Mouse (Mus musculus) cortical plate, adult 2 months (tissue): ENCODE results near the gene Celf2. TPM values are rescaled to one million over a fixed set of nuclear protein-coding genes. Genes with fewer than 3 reads are reported as not detected.

Experiments used
- H3K27ac ChIP-seq: fragments of 200-500 bp; 2 replicates; pipeline ENCODE4 v1.5.1; 2012; ENCODE audit warnings: low read length, control low read depth, inconsistent platforms; ENCODE audit not compliant: insufficient read depth
- H3K4me1 ChIP-seq: fragments of 200-500 bp; 2 replicates; pipeline ENCODE4 v1.6.1; 2011; ENCODE audit warnings: low read length; ENCODE audit not compliant: control insufficient read depth, insufficient read depth
- H3K4me3 ChIP-seq: fragments of 200-500 bp; 2 replicates; pipeline ENCODE4 v1.5.1; 2011; ENCODE audit warnings: mild to moderate bottlenecking, low read length, control low read depth; ENCODE audit not compliant: insufficient read depth
- CTCF ChIP-seq: fragments of 200-500 bp; IDR thresholded peaks from 2 replicates; pipeline ENCODE4 v1.5.1; 2011; ENCODE audit warnings: mild to moderate bottlenecking, control low read depth, low read length; ENCODE audit not compliant: insufficient read depth; ENCODE audit errors: extremely low read depth
- POLR2A ChIP-seq: fragments of 200-500 bp; IDR thresholded peaks from 2 replicates; pipeline ENCODE4 v1.6.1; 2011; ENCODE audit warnings: mild to moderate bottlenecking, low read length, control low read depth; ENCODE audit not compliant: insufficient read depth; ENCODE audit errors: extremely low read depth
- polyA plus RNA-seq: library from polyadenylated mRNA; depleted of rRNA; stranded (reverse); fragments of >200 nt; gene quantifications from 2 replicates; pipeline ENCODE4 v1.2.3, GENCODE M21; 2012

Gene Celf2
- polyA plus RNA-seq, 1 experiment = 181 TPM

DNA sequence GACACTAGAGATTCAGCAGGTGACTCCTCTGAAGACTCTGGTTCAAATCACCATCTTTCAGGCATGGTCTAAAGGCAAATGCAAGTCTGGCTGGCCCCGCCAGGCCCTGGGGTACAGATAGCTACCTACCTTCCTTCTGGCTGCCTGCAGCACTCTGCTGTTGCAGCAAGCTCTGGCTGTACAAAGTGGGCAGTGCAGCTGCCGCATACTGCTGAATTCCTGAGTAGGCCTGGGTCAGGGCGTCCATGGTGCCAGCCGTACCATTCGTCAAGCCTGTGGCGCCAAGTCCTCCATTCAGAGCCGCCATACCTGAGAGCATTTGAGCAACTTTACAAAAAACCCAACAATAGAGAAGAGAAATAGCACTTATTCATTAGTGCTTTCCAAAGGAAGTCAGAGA is 955.7 kb downstream of the Celf2 start:
- Histone ChIP-seq H3K27ac (no peak overlapping the region), H3K4me3 (no peak overlapping the region), H3K4me1 (peaks cover 9% of the 10 kb centered on the region)
- TF ChIP-seq CTCF (no peak), POLR2A (no peak)

DNA sequence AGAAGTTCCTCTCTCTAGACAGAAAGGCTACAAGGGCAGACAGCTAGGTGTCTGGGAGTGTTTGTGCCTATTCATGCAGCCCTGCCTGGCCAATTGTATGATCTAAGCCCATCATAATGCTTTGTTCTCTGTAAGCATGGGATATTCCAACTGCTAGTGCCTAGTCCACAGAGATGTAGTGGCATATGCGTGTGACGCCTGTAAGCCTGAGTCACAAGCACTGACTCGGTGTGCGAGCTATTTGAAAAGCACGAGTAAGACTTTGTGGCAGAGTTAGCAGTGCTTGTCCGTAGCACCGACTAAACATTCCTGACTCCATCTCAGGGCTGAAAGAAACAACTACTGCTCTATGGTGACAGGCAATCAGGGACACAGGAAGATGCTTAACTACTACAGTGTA is 960.1 kb downstream of the Celf2 start:
- no peak overlapping the region for H3K4me3 ChIP-seq
- TF ChIP-seq CTCF (no peak), POLR2A (no peak)
- peaks cover 12% of the 10 kb centered on the region for H3K4me1 ChIP-seq
- H3K27ac ChIP-seq = no peak overlapping the region

DNA sequence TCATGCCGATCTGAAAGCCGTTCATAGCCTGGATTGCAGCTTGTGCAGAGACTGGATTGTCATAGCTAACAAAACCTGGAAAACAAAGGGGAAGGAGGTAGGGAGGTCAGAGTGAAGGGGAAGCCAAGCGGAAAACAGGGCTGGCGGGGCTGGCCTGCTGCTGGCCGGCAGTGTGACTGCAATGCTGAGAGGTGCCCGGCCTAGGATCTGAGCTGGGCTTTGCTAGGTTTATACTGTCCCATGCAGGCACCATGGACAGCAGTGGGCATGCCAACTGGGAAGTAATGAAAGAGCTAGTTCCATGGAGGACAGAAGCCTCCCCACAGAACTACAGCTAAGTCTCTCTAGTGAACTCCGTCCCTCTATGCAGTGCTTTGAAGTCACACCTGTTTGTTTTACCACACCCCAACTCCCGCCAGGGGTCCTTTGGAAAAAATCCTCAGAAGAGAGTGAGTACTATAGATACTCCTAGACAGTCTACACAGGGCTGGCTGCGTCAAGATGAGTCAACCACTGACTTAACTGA is 962.2 kb downstream of the Celf2 start:
- H3K27ac ChIP-seq = peak overlapping the region; percentile 72
- TF ChIP-seq POLR2A (no peak), CTCF (no peak)
- H3K4me3 ChIP-seq = no peak overlapping the region
- peaks cover 12% of the 10 kb centered on the region for H3K4me1 ChIP-seq

DNA sequence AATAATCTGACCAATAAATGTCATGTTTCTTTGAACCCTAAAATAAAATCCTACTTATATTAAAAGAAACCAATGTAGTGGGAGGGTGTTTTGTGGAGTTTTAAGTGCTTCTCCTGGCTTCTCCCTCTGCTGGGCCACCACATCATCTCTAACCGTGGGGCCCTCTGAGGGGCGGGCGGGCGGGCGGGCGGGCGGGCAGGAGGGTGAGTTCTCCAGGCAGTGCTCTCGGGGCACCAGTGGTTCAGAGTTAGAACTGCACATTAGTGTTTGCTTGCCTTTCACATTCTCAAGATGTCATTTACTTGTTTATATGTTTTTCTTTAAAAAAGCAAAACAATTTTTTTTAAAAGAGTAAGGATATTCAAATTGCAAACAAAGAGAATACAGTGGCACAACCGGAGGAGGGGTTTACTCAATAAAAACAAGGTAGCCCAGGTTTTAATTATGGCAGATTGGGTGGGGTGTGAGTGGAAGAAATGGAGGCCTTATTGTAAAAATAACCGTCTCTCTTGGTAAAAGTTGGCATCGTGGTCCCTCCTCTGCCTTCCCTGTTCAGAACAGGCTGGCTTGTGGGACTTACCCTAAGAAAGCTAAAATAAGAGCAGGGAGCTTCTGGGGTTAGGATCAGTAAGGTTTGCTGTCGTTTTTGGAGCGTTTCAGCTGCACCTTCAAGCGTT is 962.8 kb downstream of the Celf2 start:
- TF ChIP-seq POLR2A = no peak
- TF ChIP-seq CTCF = no peak
- Histone ChIP-seq H3K27ac (0 out of 2 replicates have a peak overlapping the region, but pooled peaks have one; percentile 72), H3K4me3 (no peak overlapping the region), H3K4me1 (peaks cover 12% of the 10 kb centered on the region)

DNA sequence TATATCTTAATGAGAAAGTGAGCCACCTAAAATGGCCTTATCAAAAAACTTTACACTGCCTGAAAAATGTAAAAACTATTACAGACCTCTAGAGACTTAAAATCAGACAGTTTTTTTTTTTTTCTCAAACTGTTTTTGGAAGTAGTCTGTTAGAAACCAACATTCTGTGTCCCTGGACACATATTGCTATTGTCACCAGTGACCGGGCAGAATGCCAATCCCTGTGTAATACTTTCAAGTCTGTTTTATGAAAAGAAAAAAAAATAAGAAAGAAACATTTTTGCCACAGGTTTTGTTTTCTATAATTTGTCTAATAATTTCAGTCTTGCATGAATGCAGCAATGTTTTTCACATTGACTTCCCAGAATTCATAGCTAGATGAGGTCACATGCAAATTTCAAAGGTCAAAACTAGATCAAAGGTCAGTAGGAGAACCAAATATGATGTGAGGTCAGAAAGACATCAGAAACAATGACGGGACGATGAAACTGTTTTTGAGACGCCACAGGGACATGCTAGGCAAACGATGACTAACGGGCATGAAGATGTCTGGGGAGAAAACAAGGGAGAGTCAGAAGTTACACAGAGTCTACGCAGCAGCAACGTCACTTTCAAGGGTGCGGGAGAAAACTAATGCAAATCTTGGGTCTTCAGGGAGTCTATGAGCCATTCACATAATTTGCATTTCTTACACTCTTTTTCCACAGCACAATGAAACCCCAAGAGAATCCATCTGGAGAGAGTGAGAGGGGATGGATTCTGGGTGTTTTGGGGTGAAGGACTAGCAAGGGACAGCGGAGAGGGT is 964.0 kb downstream of the Celf2 start:
- H3K27ac ChIP-seq = no peak overlapping the region
- no peak overlapping the region for H3K4me3 ChIP-seq
- peaks cover 12% of the 10 kb centered on the region for H3K4me1 ChIP-seq
- TF ChIP-seq POLR2A (no peak), CTCF (no peak)

- peaks cover 10% of the 10 kb centered on the region for H3K4me1 ChIP-seq
- TF ChIP-seq CTCF (no peak), POLR2A (no peak)
- no peak overlapping the region for H3K4me3 ChIP-seq
- H3K27ac ChIP-seq = no peak overlapping the region
Observed at GRCm38 (mm10) chr2:6543650-6544049, 965.7 kb downstream of the Celf2 start.

DNA sequence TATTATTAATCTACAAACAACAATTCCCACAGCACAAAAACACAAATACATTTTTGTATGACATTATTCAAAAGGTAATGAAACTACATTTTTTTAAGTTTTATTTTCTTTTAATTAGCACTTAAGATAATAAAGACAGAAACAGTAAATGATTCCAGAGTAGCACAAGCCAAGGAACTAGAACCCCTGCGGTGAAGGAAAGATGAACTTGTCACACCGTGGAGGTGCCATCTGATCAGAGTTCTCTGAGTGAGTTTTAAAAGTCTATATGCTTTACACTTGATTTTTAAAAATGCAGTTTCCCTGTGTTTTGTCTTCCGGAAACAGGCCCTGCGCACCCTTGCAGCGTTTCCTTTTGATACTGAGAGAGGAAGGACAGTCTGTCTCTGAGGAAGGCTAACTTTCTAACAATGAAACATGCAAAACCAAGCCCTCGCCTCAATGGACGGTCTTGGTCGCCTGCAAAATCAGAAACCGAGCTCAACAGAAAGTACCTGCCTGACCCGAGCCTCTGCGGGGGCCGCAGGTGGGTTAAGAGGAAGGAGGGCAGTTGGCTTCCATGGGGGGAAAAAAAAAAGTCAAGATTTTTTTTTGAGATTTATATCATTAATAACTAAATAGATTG is 966.7 kb downstream of the Celf2 start:
- TF ChIP-seq CTCF = no peak
- TF ChIP-seq POLR2A = no peak

DNA sequence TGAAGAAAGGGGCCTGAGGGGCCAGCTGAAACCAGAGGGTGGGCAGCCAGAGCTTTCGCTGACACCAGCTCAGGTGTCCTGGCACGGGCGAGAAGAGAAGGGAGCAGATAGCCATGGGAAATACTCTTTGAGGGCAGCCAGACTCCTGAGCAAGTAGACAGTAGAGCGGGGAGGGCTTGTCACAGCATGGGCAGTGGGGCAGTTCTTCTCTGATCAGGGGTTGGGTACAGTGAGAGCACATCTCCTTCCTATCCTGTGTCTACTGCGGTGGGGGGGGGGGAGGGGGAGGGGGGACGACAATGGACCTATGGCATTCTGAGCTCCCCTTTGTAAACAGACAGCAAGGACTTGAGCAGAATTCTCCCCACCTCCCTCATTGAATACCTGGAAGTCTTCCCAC is 968.5 kb downstream of the Celf2 start:
- Histone ChIP-seq H3K4me3 (no peak overlapping the region), H3K4me1 (peaks cover 7% of the 10 kb centered on the region; the same call in 1 of the 2 replicates), H3K27ac (no peak overlapping the region)
- TF ChIP-seq POLR2A (no peak), CTCF (no peak)

More for the DNA sequence above, 966.7 kb downstream of the Celf2 start:
- Histone ChIP-seq H3K4me3 (no peak overlapping the region), H3K27ac (no peak overlapping the region), H3K4me1 (peaks cover 9% of the 10 kb centered on the region; the same call in 1 of the 2 replicates)

GRCm38 (mm10) chr2:6540092-6540491 is 969.3 kb downstream of the Celf2 start:
- TF ChIP-seq CTCF (no peak), POLR2A (no peak)
- H3K4me3 ChIP-seq = no peak overlapping the region
- no peak overlapping the region for H3K27ac ChIP-seq
- H3K4me1 ChIP-seq = peaks cover 5% of the 10 kb centered on the region; the same call in 1 of the 2 replicates

- Histone ChIP-seq H3K4me1 (peaks cover 5% of the 10 kb centered on the region; the same call in 1 of the 2 replicates), H3K27ac (0 out of 2 replicates have a peak overlapping the region, but pooled peaks have one; percentile 48), H3K4me3 (no peak overlapping the region)
- TF ChIP-seq CTCF = no peak
- 0 out of 2 replicates have a peak, but pooled peaks have one; percentile 19 for TF ChIP-seq POLR2A
Observed at GRCm38 (mm10) chr2:6538500-6538899, 970.9 kb downstream of the Celf2 start.
